Mouse (Mus musculus) hindbrain, embryonic 14.5 days (tissue): ENCODE data around the gene Tmem135. TPM values are rescaled to one million over a fixed set of nuclear protein-coding genes. Genes with fewer than 3 reads are reported as not detected.

Experiments used
- ATAC-seq: fragments of 200-750 bp; cut with Nextera tagmentation; 2 replicates; pipeline ENCODE4 v1.8.0; 2017; ENCODE audit warnings: moderate number of reproducible peaks, mild to moderate bottlenecking, moderate TSS enrichment, moderate library complexity; ENCODE audit not compliant: low FRiP score
- DNase-seq: peaks from one replicate; pipeline ENCODE4 v3.0.0-alpha.2; 2015; ENCODE audit warnings: low spot score
- H3K27ac ChIP-seq: fragments of 300-500 bp; sonication (generic); 2 replicates; pipeline ENCODE4 v1.5.1; 2014; ENCODE audit warnings: mild to moderate bottlenecking, moderate library complexity
- H3K27me3 ChIP-seq: fragments of 300-500 bp; sonication (generic); 2 replicates; pipeline ENCODE4 v1.6.1; 2014; ENCODE audit warnings: mild to moderate bottlenecking, low read length, mixed read lengths; ENCODE audit not compliant: control insufficient read depth, insufficient read depth
- H3K36me3 ChIP-seq: fragments of 300-500 bp; sonication (generic); replicated peaks from 2 replicates; pipeline ENCODE4 v1.6.1; 2014; ENCODE audit not compliant: control insufficient read depth, insufficient read depth
- H3K4me1 ChIP-seq: fragments of 300-500 bp; sonication (generic); replicated peaks from 2 replicates; pipeline ENCODE4 v1.6.1; 2014; ENCODE audit warnings: antibody characterized with exemption, low read length, mixed read lengths; ENCODE audit not compliant: control insufficient read depth, insufficient read depth
- H3K4me2 ChIP-seq: fragments of 300-500 bp; sonication (generic); replicated peaks from 2 replicates; pipeline ENCODE4 v1.6.1; 2014; ENCODE audit warnings: mild to moderate bottlenecking, moderate library complexity
- H3K4me3 ChIP-seq: fragments of 300-500 bp; sonication (generic); replicated peaks from 2 replicates; pipeline ENCODE4 v1.5.1; 2014; ENCODE audit warnings: mild to moderate bottlenecking, low read length
- H3K9ac ChIP-seq: fragments of 300-500 bp; sonication (generic); 2 replicates; pipeline ENCODE4 v1.6.1; 2014
- H3K9me3 ChIP-seq: fragments of 300-500 bp; sonication (generic); 2 replicates; pipeline ENCODE4 v1.6.1; 2016; ENCODE audit warnings: low read length; ENCODE audit not compliant: control insufficient read depth
- WGBS: fragments of 180-500 bp; shearing (Covaris S2); extraction: QIAGEN DNeasy Blood & Tissue Kit; methylation state at CpG from one replicate; pipeline ENCODE4 v1.1.7; 2014; 5-methylcytosine and 5-hydroxymethylcytosine counted together
- polyA plus RNA-seq: library from polyadenylated mRNA; unstranded; fragments of >200 nt; fragmentation: Nextera tagmentation; extraction: Ambion mirVana; gene quantifications from 2 replicates; pipeline ENCODE4 v1.2.1, GENCODE M21; 2014

The Tmem135 gene
- polyA plus RNA-seq, 1 experiment from 2014 or later = 32.7 TPM

DNA sequence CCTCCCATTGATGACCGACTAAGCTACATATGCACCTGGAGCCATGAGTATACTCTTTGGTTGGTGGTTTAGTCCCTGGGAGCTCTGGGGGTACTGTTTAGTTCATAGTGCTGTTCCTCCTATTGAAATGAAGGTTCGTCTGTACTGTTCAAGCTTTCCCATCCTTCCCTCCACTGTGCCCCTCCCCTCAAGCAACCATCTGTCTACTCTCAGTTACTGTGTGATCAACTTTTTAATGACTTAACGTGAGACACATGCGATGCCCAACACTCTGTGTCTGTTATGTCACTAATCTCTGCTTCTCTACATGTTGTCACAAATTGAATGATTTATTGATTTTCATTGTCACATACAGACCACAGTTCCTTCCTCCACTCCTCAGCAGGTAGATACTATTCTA is 164.4 kb downstream of the Tmem135 start:
- Histone ChIP-seq H3K27me3 (no peaks in the 10 kb centered on the region), H3K4me3 (no peak overlapping the region), H3K36me3 (peaks cover 5% of the 10 kb centered on the region; the same call in 1 of the 2 replicates), H3K27ac (no peak overlapping the region), H3K9ac (no peak overlapping the region), H3K9me3 (peaks cover 4% of the 10 kb centered on the region; the same call in 1 of the 2 replicates), H3K4me2 (no peak overlapping the region), H3K4me1 (no peaks in the 10 kb centered on the region)
- 87% methylated on average over 4 of the region's 4 CpGs for WGBS
- ATAC-seq (0 out of 2 replicates have a peak, but pooled peaks have one; percentile 24), DNase-seq (no peak)

DNA sequence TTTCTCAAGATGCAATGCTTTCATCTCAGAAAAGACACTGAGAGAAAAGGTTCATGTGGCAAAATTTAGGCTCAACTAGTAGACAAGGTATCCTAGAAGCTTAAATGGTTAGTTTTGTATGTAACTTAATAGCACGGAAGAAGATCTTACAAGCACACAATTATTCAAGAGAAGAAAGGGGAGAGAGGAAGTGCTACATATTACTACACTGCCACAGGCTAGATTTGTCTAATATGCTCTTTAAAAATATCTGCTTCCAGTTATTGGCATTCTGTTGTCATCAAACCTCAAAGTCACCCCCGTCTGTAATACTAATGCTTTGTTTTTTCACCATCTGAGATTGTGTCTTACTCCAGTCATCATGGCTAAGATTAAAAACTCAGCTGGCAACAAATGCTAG is 167.4 kb downstream of the Tmem135 start:
- Histone ChIP-seq H3K36me3 (0 out of 2 replicates have a peak, but pooled peaks cover 5% of the 10 kb centered on the region), H3K27me3 (no peaks in the 10 kb centered on the region), H3K4me2 (no peak overlapping the region), H3K27ac (no peak overlapping the region), H3K4me1 (no peaks in the 10 kb centered on the region), H3K9me3 (peaks cover 4% of the 10 kb centered on the region; the same call in 1 of the 2 replicates), H3K4me3 (no peak overlapping the region), H3K9ac (no peak overlapping the region)
- WGBS = 93% methylated on average over 2 of the region's 2 CpGs
- no peak for DNase-seq
- ATAC-seq = no peak

DNA sequence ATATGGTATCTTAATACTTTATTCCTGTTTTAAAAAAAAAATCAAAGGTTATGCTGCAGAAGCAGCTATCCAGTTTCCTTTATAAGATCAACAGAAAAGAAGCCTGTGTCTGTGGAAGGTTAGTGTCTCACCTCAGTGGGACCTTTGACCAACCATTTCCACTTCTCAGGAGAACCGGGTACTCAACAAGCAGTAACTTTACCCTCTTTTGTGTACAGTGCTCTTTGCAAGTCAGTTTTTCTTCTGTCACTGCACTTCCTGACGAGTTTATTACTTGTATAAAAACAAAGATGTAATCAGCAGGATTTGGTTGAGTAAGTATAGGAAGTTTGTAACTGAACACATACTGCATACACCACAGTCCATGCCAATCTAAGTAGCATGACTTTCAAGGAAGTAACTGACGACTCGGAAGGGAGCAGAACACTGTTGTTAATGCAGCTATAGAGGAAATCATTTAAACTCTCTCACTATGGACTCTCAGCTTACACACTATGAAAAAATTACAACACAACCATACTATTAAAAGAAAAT is 168.0 kb downstream of the Tmem135 start:
- ATAC-seq (no peak), DNase-seq (no peak)
- Histone ChIP-seq H3K4me1 (no peaks in the 10 kb centered on the region), H3K9me3 (peaks cover 4% of the 10 kb centered on the region; the same call in 1 of the 2 replicates), H3K9ac (no peak overlapping the region), H3K27ac (no peak overlapping the region), H3K36me3 (0 out of 2 replicates have a peak, but pooled peaks cover 5% of the 10 kb centered on the region), H3K4me2 (no peak overlapping the region), H3K27me3 (no peaks in the 10 kb centered on the region), H3K4me3 (no peak overlapping the region)
- WGBS = 70% methylated on average over 4 of the region's 4 CpGs

DNA sequence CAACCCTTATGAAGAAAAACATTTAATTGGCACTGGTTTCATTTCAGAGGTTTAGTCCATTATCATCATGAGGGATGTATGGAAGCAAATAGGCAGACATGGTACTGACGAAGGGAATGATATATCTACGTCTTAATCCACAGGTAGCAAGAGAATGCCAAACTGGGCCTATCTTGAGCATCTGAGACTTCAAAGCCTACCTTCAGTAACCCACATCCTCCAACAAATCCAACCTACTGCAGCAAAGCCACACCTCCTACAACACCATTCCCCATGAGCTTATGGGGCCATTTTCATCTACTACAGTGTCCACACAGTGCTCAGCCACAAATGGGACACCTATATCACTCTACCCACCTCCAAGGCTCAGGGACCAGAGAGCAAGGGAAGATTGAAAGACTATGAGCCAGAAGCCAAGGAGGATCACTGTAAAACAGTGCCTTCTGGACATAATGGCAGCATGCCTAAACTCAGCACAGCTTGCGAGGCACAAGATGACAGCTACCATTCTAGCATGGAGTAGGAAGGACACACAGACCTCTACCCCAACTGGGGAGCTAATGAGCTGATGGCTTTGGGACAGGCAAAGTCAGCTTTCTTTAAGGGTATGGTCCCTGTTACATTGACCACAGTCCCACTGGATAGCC is 171.4 kb downstream of the Tmem135 start:
- peak; percentile 40; the same call in 1 of the 2 replicates for ATAC-seq
- Histone ChIP-seq H3K9ac (no peak overlapping the region), H3K9me3 (no peaks in the 10 kb centered on the region), H3K27ac (no peak overlapping the region), H3K4me3 (no peak overlapping the region), H3K36me3 (no peaks in the 10 kb centered on the region), H3K4me1 (no peaks in the 10 kb centered on the region), H3K27me3 (no peaks in the 10 kb centered on the region), H3K4me2 (no peak overlapping the region)
- DNase-seq = no peak
- 98% methylated on average over 3 of the region's 3 CpGs for WGBS

DNA sequence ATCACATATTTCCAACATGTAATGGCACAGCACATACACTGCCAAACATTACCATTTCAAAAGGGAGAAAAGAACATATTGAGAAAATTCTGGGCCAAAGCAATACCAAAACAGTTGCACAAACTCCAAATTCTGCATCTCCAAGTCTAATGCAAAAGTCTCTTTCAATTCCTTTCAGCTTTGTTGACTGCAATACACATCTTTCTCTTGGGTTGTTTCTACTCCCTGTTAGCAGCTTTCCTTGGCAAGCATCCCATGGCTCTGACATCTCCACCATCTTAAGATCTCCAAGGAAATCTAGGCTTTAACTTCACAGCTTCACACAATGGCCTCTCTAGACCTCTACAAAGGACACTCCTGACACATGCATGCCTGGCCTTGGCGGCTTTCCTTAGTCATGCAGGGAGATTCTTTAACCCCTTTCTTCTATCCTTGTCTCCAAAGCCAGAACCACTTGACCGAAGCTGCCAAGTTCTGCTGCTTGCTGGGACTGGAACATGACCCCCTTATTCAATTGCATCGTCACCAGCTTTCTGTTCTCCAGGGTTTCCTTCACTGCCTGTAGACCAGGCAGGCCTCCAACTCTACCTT is 172.7 kb downstream of the Tmem135 start:
- Histone ChIP-seq H3K27me3 (no peaks in the 10 kb centered on the region), H3K4me1 (no peaks in the 10 kb centered on the region), H3K36me3 (no peaks in the 10 kb centered on the region), H3K4me2 (no peak overlapping the region), H3K9ac (no peak overlapping the region), H3K27ac (no peak overlapping the region), H3K4me3 (no peak overlapping the region), H3K9me3 (no peaks in the 10 kb centered on the region)
- ATAC-seq (no peak), DNase-seq (no peak)
- WGBS = 82% methylated on average over 3 of the region's 3 CpGs

DNA sequence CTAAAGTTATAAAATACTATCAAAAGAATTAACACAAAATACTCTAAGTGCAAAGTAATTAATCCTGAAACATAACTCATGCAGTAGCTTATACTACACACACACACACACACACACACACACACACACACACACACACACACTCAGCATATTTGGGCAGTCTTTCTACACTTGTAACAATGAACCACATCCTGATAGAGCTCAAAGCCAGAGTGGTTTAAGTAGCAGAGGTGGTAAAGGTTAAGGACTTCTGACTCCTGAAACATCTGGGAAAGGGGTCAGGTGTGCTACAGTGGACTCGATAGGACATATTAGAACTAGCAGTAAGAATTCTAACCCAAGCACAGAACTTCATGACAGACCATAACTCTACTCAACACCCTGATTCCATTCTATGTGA is 181.4 kb downstream of the Tmem135 start:
- no peak for ATAC-seq
- no peak overlapping the region for H3K27ac ChIP-seq
- no peak overlapping the region for H3K4me3 ChIP-seq
- 94% methylated on average over 1 of the region's 1 CpGs for WGBS
- H3K27me3 ChIP-seq = no peaks in the 10 kb centered on the region
- no peaks in the 10 kb centered on the region for H3K36me3 ChIP-seq
- H3K9me3 ChIP-seq = no peaks in the 10 kb centered on the region
- no peak for DNase-seq
- no peak overlapping the region for H3K4me2 ChIP-seq
- H3K9ac ChIP-seq = no peak overlapping the region
- no peaks in the 10 kb centered on the region for H3K4me1 ChIP-seq

DNA sequence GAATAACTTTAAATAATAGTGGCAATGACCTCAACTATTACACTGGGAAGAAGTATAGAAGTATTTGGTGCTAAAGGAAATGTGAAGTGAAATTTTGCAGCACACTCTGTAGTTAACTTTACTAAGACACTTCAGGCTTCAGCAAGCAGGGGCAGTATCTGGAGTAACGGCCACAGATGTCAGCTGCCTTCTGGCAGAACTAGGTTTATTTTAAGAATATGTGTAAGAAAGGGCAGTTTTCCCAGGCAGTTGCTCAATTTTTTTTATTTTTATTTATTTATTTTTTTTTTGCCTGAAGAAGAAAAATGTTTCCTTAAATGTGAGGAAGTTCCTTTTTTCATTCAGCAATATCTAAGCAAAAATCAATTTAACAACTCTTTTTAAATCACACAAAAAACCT is 187.4 kb downstream of the Tmem135 start:
- no peak overlapping the region for H3K9ac ChIP-seq
- no peak overlapping the region for H3K27ac ChIP-seq
- ATAC-seq (no peak), DNase-seq (no peak)
- H3K4me1 ChIP-seq = no peaks in the 10 kb centered on the region
- no peaks in the 10 kb centered on the region for H3K9me3 ChIP-seq
- 85% methylated on average over 1 of the region's 1 CpGs for WGBS
- no peaks in the 10 kb centered on the region for H3K27me3 ChIP-seq
- no peak overlapping the region for H3K4me3 ChIP-seq
- H3K4me2 ChIP-seq = no peak overlapping the region
- H3K36me3 ChIP-seq = no peaks in the 10 kb centered on the region

DNA sequence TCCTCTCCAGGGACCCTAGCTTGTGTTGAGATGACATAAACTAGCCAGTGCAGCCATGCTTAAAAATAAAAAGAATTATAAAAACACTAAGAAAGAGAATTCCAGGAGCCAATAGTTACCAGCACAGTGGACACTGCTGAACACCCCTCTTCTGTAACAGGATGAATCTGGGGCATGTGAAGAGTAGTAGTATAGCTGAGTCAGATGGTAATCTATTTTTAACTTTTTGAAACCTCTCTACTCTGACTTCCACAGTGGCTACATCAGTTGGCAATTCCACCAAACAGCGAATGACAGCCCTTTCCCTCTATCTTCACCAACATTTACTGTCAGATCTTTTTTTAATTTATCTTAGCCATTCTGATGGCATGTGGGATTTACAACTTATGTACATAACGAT is 187.9 kb downstream of the Tmem135 start:
- no peak overlapping the region for H3K4me3 ChIP-seq
- DNase-seq (no peak), ATAC-seq (no peak)
- H3K9me3 ChIP-seq = no peaks in the 10 kb centered on the region
- H3K4me2 ChIP-seq = no peak overlapping the region
- no peaks in the 10 kb centered on the region for H3K27me3 ChIP-seq
- H3K4me1 ChIP-seq = no peaks in the 10 kb centered on the region
- no peak overlapping the region for H3K27ac ChIP-seq
- no peak overlapping the region for H3K9ac ChIP-seq
- 92% methylated on average over 2 of the region's 2 CpGs for WGBS
- H3K36me3 ChIP-seq = no peaks in the 10 kb centered on the region

DNA sequence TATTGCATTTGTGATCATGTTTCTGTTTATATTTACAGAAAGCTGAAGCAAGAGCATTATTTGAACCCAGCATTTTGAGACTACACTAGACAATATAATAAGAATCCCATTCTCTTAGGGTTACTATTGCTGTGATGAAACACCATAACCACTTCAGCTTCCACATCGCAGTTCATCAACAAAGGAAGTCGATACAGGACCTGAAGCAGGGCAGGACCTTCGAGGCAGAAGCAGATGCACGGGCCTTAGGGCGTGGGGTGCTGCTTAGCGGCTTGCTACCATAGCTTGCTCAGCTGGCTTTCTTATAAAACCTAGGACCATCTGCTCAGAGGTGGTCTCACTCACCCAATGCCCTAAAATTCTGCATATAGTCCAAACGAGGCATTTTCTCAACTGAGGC is 188.3 kb downstream of the Tmem135 start:
- no peak for DNase-seq

More for the DNA sequence above, 188.3 kb downstream of the Tmem135 start:
- 61% methylated on average over 7 of the region's 7 CpGs for WGBS
- ATAC-seq = no peak
- no peaks in the 10 kb centered on the region for H3K27me3 ChIP-seq
- no peak overlapping the region for H3K4me2 ChIP-seq
- no peak overlapping the region for H3K27ac ChIP-seq
- H3K9me3 ChIP-seq = no peaks in the 10 kb centered on the region
- H3K9ac ChIP-seq = no peak overlapping the region
- H3K4me3 ChIP-seq = no peak overlapping the region
- H3K36me3 ChIP-seq = no peaks in the 10 kb centered on the region
- H3K4me1 ChIP-seq = no peaks in the 10 kb centered on the region
